Mouse (Mus musculus) cortical plate, adult 2 months (tissue): ENCODE data around the gene Zfp1.

Experiments
- CTCF ChIP-seq: fragments of 200-500 bp; IDR thresholded peaks from 2 replicates; pipeline ENCODE4 v1.5.1; 2011; ENCODE audit warnings: mild to moderate bottlenecking, control low read depth, low read length; ENCODE audit not compliant: insufficient read depth; ENCODE audit errors: extremely low read depth
- POLR2A ChIP-seq: fragments of 200-500 bp; IDR thresholded peaks from 2 replicates; pipeline ENCODE4 v1.6.1; 2011; ENCODE audit warnings: mild to moderate bottlenecking, low read length, control low read depth; ENCODE audit not compliant: insufficient read depth; ENCODE audit errors: extremely low read depth

GRCm38 (mm10) chr8:111681153-111681552 lies 38.0 kb downstream of the Zfp1 start:
- TF ChIP-seq CTCF (no peak), POLR2A (no peak)
